Mouse (Mus musculus): ENCODE measurements around the gene Ddb1. TPM values are rescaled to one million over a fixed set of nuclear protein-coding genes. Genes with fewer than 3 reads are reported as not detected.

Gene Ddb1
- polyA plus RNA-seq, 1 experiment, result 123 TPM

DNA sequence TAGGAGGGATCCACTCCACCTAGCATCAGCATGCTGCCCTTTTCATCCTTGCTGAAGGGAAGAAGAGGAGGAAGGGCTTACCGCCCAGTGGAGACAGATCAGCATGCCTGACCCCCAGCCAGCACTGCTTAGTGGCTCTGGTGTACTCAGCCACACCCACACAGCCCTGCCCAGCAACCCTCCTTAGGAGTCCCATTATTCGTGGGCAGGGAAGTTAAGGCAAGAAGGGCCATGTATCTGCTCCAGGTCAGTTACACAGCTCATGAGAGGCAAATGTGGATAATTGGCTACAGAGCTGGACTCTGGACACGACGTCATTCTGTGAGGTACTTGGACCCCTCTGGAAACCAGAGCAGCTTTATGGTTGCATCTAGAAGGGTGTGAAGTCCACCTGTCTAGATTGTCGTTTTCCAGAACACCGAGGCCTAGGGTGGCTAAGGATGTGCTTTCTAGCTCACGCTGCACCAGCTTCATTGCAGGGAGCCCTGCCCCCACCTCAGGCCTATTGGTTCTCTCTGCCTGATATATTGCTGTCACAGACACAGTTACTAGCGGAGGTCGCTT lies 66.8 kb downstream of the Ddb1 start:
- Histone ChIP-seq H3K36me3 (ENCODE audit: control insufficient read depth, insufficient read depth, low read length) (no peaks in the 10 kb centered on the region), H3K4me3 (ENCODE audit: insufficient read depth, low read depth, low read length) (no peak overlapping the region), H3K27ac (ENCODE audit: insufficient read depth, low read depth, low read length) (no peak overlapping the region), H3K4me1 (ENCODE audit: control insufficient read depth, insufficient read depth, low read length) (no peaks in the 10 kb centered on the region), H3K27me3 (replicated peaks; ENCODE audit: control insufficient read depth, insufficient read depth, low read length) (no peaks in the 10 kb centered on the region)
- no peak for DNase-seq
- 55% methylated on average over 9 of the region's 9 CpGs for WGBS
- TF ChIP-seq CTCF (conservative IDR thresholded peaks at IDR 0.05; ENCODE audit: insufficient read depth, insufficient read length, low read depth, low read length) (no peak), POLR2A (IDR thresholded peaks at IDR 0.05; ENCODE audit: low read depth, low read length) (no peak)

GRCm38 (mm10) chr19:10673275-10673674 lies 68.1 kb downstream of the Ddb1 start:
- H3K36me3 ChIP-seq (ENCODE audit: control insufficient read depth, insufficient read depth, low read length), result no peaks in the 10 kb centered on the region
- no peak overlapping the region for H3K27ac ChIP-seq (ENCODE audit: insufficient read depth, low read depth, low read length)
- H3K4me1 ChIP-seq (ENCODE audit: control insufficient read depth, insufficient read depth, low read length), result no peaks in the 10 kb centered on the region
- WGBS, result 87% methylated on average over 1 of the region's 1 CpGs
- no peaks in the 10 kb centered on the region for H3K27me3 ChIP-seq (replicated peaks; ENCODE audit: control insufficient read depth, insufficient read depth, low read length)
- DNase-seq, result no peak
- H3K4me3 ChIP-seq (ENCODE audit: insufficient read depth, low read depth, low read length), result no peak overlapping the region
- TF ChIP-seq CTCF (conservative IDR thresholded peaks at IDR 0.05; ENCODE audit: insufficient read depth, insufficient read length, low read depth, low read length) (no peak), POLR2A (IDR thresholded peaks at IDR 0.05; ENCODE audit: low read depth, low read length) (no peak)

- WGBS, result 84% methylated on average over 16 of the region's 16 CpGs
- H3K4me3 ChIP-seq (ENCODE audit: insufficient read depth, low read depth, low read length), result no peak overlapping the region
- DNase-seq, result no peak
- H3K4me1 ChIP-seq (ENCODE audit: control insufficient read depth, insufficient read depth, low read length), result no peaks in the 10 kb centered on the region
- no peak for TF ChIP-seq POLR2A (IDR thresholded peaks at IDR 0.05; ENCODE audit: low read depth, low read length)
- no peak for TF ChIP-seq CTCF (conservative IDR thresholded peaks at IDR 0.05; ENCODE audit: insufficient read depth, insufficient read length, low read depth, low read length)
- no peak overlapping the region for H3K27ac ChIP-seq (ENCODE audit: insufficient read depth, low read depth, low read length)
- H3K27me3 ChIP-seq (replicated peaks; ENCODE audit: control insufficient read depth, insufficient read depth, low read length), result no peaks in the 10 kb centered on the region
- H3K36me3 ChIP-seq (ENCODE audit: control insufficient read depth, insufficient read depth, low read length), result no peaks in the 10 kb centered on the region
Observed at GRCm38 (mm10) chr19:10676656-10677055, 71.5 kb downstream of the Ddb1 start.

GRCm38 (mm10) chr19:10677915-10678771 lies 73.0 kb downstream of the Ddb1 start, which contains the start of gene Pga5:
Gene Pga5 (minus strand): TSS chr19:10678071.
- no peaks in the 10 kb centered on the region for H3K4me1 ChIP-seq (ENCODE audit: control insufficient read depth, insufficient read depth, low read length)
- WGBS, result 28% methylated on average over 6 of the region's 6 CpGs
- H3K4me3 ChIP-seq (ENCODE audit: insufficient read depth, low read depth, low read length), result no peak within 1 kb of the TSS
- peak; percentile 90 for DNase-seq
- no peak within 1 kb of the TSS for H3K27ac ChIP-seq (ENCODE audit: insufficient read depth, low read depth, low read length)
- no peaks in the 10 kb centered on the region for H3K36me3 ChIP-seq (ENCODE audit: control insufficient read depth, insufficient read depth, low read length)
- H3K27me3 ChIP-seq (replicated peaks; ENCODE audit: control insufficient read depth, insufficient read depth, low read length), result no peaks in the 10 kb centered on the region
- TF ChIP-seq POLR2A (IDR thresholded peaks at IDR 0.05; ENCODE audit: low read depth, low read length) (no peak), CTCF (conservative IDR thresholded peaks at IDR 0.05; ENCODE audit: insufficient read depth, insufficient read length, low read depth, low read length) (peak; percentile 96)

GRCm38 (mm10) chr19:10678772-10679067 lies 73.6 kb downstream of the Ddb1 start:
- H3K27me3 ChIP-seq (replicated peaks; ENCODE audit: control insufficient read depth, insufficient read depth, low read length), result no peaks in the 10 kb centered on the region
- H3K4me3 ChIP-seq (ENCODE audit: insufficient read depth, low read depth, low read length), result no peak overlapping the region
- TF ChIP-seq CTCF (conservative IDR thresholded peaks at IDR 0.05; ENCODE audit: insufficient read depth, insufficient read length, low read depth, low read length) (no peak), POLR2A (IDR thresholded peaks at IDR 0.05; ENCODE audit: low read depth, low read length) (no peak)
- H3K27ac ChIP-seq (ENCODE audit: insufficient read depth, low read depth, low read length), result no peak overlapping the region
- H3K36me3 ChIP-seq (ENCODE audit: control insufficient read depth, insufficient read depth, low read length), result no peaks in the 10 kb centered on the region
- WGBS, result 83% methylated on average over 1 of the region's 1 CpGs
- H3K4me1 ChIP-seq (ENCODE audit: control insufficient read depth, insufficient read depth, low read length), result no peaks in the 10 kb centered on the region
- no peak for DNase-seq

Other genes with a start within 250 kb of the Ddb1 start
- gene Syt7, start 216.2 kb upstream of the Ddb1 start, polyA plus RNA-seq (2012; rRNA removed), result 4.0 and 4.6 TPM in 2 replicates
- 0.39 and 0.94 TPM in 2 replicates for gene Lrrc10b, start 147.9 kb upstream of the Ddb1 start, polyA plus RNA-seq (2012; rRNA removed)
- 0.37 and 0.66 TPM in 2 replicates for gene Ppp1r32, start 122.4 kb upstream of the Ddb1 start, polyA plus RNA-seq (2012; rRNA removed)
- 25.7 and 28.9 TPM in 2 replicates for gene Cpsf7, start 80.1 kb upstream of the Ddb1 start, polyA plus RNA-seq (2012; rRNA removed)
- 31.1 and 33.1 TPM in 2 replicates for gene Sdhaf2, start 79.2 kb upstream of the Ddb1 start, polyA plus RNA-seq (2012; rRNA removed)
- gene Tmem216, start 49.1 kb upstream of the Ddb1 start, polyA plus RNA-seq (2012; rRNA removed), result 32.0 and 33.1 TPM in 2 replicates
- gene Cyb561a3, start 28.2 kb upstream of the Ddb1 start, polyA plus RNA-seq (2012; rRNA removed), result 40.7 and 44.1 TPM in 2 replicates
- gene Tmem138, start 28.0 kb upstream of the Ddb1 start, polyA plus RNA-seq (2012; rRNA removed), result 11.7 and 12.7 TPM in 2 replicates
- 308 and 311 TPM in 2 replicates for gene Tkfc, start 327 bp downstream of the Ddb1 start, polyA plus RNA-seq (2012; rRNA removed)
- 15.3 and 17.3 TPM in 2 replicates for gene Vwce, start 28.9 kb downstream of the Ddb1 start, polyA plus RNA-seq (2012; rRNA removed)
- 0.80 and 1.0 TPM in 2 replicates for gene Pga5, start 72.7 kb downstream of the Ddb1 start, polyA plus RNA-seq (2012; rRNA removed)
- gene Vps37c, start 83.4 kb downstream of the Ddb1 start, polyA plus RNA-seq (2012; rRNA removed), result 30.0 and 32.1 TPM in 2 replicates
- gene Cd5, start 133.7 kb downstream of the Ddb1 start, polyA plus RNA-seq (2012; rRNA removed), result 0.33 and 3.3 TPM in 2 replicates
- 0.30 and 3.1 TPM in 2 replicates for gene Cd6, start 224.7 kb downstream of the Ddb1 start, polyA plus RNA-seq (2012; rRNA removed)
- 6.2 and 6.7 TPM in 2 replicates for gene Slc15a3, start 234.4 kb downstream of the Ddb1 start, polyA plus RNA-seq (2012; rRNA removed)